8 mouse cellular contexts compared by ENCODE assay signal in genomic region chr12:70367326-70368248, GRCm38 (mm10). TPM values are rescaled to one million over a fixed set of nuclear protein-coding genes. Genes with fewer than 3 reads are reported as not detected.
DNase-seq lines count a peak whose midpoint lies in the region; ATAC-seq lines count a peak whose summit lies in the region.

No protein-coding gene starts in this region.

- no peaks in the 10 kb centered on the region for H3K27me3 ChIP-seq in forebrain, embryonic 12.5 days
- H3K27me3 ChIP-seq in hindbrain, embryonic 14.5 days (ENCODE audit: control insufficient read depth, insufficient read depth, low read length), result no peaks in the 10 kb centered on the region
- no peaks in the 10 kb centered on the region for H3K27me3 ChIP-seq in midbrain, embryonic 12.5 days
- H3K27me3 ChIP-seq in stomach, embryonic 15.5 days (replicated peaks), result no peaks in the 10 kb centered on the region

- peaks cover 31% of the 10 kb centered on the region for H3K4me1 ChIP-seq in forebrain, embryonic 12.5 days
- H3K4me1 ChIP-seq in hindbrain, embryonic 14.5 days (replicated peaks; ENCODE audit: control insufficient read depth, insufficient read depth, low read length), result peaks cover 24% of the 10 kb centered on the region
- peaks cover 20% of the 10 kb centered on the region for H3K4me1 ChIP-seq in midbrain, embryonic 12.5 days
- H3K4me1 ChIP-seq in stomach, embryonic 15.5 days, result peaks cover 5% of the 10 kb centered on the region

- 29% methylated on average over 19 of the region's 19 CpGs for WGBS in forebrain, embryonic 12.5 days
- 9% methylated on average over 19 of the region's 19 CpGs for WGBS in hindbrain, embryonic 14.5 days
- WGBS in midbrain, embryonic 12.5 days, result 8% methylated on average over 19 of the region's 19 CpGs
- WGBS in stomach, embryonic 15.5 days, result 38% methylated on average over 19 of the region's 19 CpGs

- no peaks in the 10 kb centered on the region for H3K9me3 ChIP-seq in forebrain, embryonic 12.5 days
- no peaks in the 10 kb centered on the region for H3K9me3 ChIP-seq in hindbrain, embryonic 14.5 days (ENCODE audit: control insufficient read depth, low read length)
- no peaks in the 10 kb centered on the region for H3K9me3 ChIP-seq in midbrain, embryonic 12.5 days
- no peaks in the 10 kb centered on the region for H3K9me3 ChIP-seq in stomach, embryonic 15.5 days

- H3K9ac ChIP-seq in forebrain, embryonic 12.5 days, result peak overlapping the region; percentile 33; the same call in 1 of the 2 replicates
- H3K9ac ChIP-seq in hindbrain, embryonic 14.5 days, result peak overlapping the region; percentile 58
- peak overlapping the region; percentile 37; the same call in 1 of the 2 replicates for H3K9ac ChIP-seq in midbrain, embryonic 12.5 days (replicated peaks)
- no peak overlapping the region for H3K9ac ChIP-seq in stomach, embryonic 15.5 days

- peak overlapping the region; percentile 89 for H3K27ac ChIP-seq in forebrain, embryonic 12.5 days
- H3K27ac ChIP-seq in hindbrain, embryonic 14.5 days, result peak overlapping the region; percentile 96
- H3K27ac ChIP-seq in midbrain, embryonic 12.5 days (replicated peaks), result peak overlapping the region; percentile 98
- peak overlapping the region; percentile 40; the same call in 1 of the 2 replicates for H3K27ac ChIP-seq in stomach, embryonic 15.5 days

- peak overlapping the region; percentile 26 for H3K4me3 ChIP-seq in forebrain, embryonic 12.5 days (replicated peaks)
- peak overlapping the region; percentile 21 for H3K4me3 ChIP-seq in hindbrain, embryonic 14.5 days (replicated peaks; ENCODE audit: low read length)
- H3K4me3 ChIP-seq in midbrain, embryonic 12.5 days, result peak overlapping the region; percentile 31
- H3K4me3 ChIP-seq in stomach, embryonic 15.5 days (replicated peaks), result no peak overlapping the region

- peak; percentile 98 for ATAC-seq in forebrain, embryonic 12.5 days (ENCODE audit: low FRiP score)
- peak; percentile 98 for ATAC-seq in hindbrain, embryonic 14.5 days (ENCODE audit: low FRiP score)
- ATAC-seq in midbrain, embryonic 12.5 days (ENCODE audit: low FRiP score, low read depth), result peak; percentile 98
- ATAC-seq in stomach, embryonic 15.5 days (ENCODE audit: insufficient read depth, low FRiP score, low read depth), result peak; percentile 85; the same call in 1 of the 2 replicates

- peak; percentile 30 to 40 for DNase-seq in B cell, adult 2 months
- DNase-seq in brain, adult 2 months (ENCODE audit: low read depth, low spot score), result peak; percentile 95
- peak; percentile 85 for DNase-seq in hindbrain, embryonic 14.5 days (ENCODE audit: low spot score)
- DNase-seq in layer of hippocampus, postnatal 36 days, result peak; percentile 65 to 74
- no peak for DNase-seq in urinary bladder, postnatal 10 days (ENCODE audit: low spot score)

- no peaks in the 10 kb centered on the region for H3K36me3 ChIP-seq in forebrain, embryonic 12.5 days (replicated peaks)
- H3K36me3 ChIP-seq in hindbrain, embryonic 14.5 days (replicated peaks; ENCODE audit: control insufficient read depth, insufficient read depth), result no peaks in the 10 kb centered on the region
- no peaks in the 10 kb centered on the region for H3K36me3 ChIP-seq in midbrain, embryonic 12.5 days
- H3K36me3 ChIP-seq in stomach, embryonic 15.5 days, result no peaks in the 10 kb centered on the region

- peak overlapping the region; percentile 55 for H3K4me2 ChIP-seq in forebrain, embryonic 12.5 days
- H3K4me2 ChIP-seq in hindbrain, embryonic 14.5 days (replicated peaks), result peak overlapping the region; percentile 59
- peak overlapping the region; percentile 57 for H3K4me2 ChIP-seq in midbrain, embryonic 12.5 days (replicated peaks)
- peak overlapping the region; percentile 43 for H3K4me2 ChIP-seq in stomach, embryonic 15.5 days

RNA-seq across cellular contexts. Expression of gene Trim9, which starts 20.2 kb away (rescaled TPM):
- polyA plus RNA-seq in forebrain, embryonic 12.5 days (2016; fragmentation: Nextera tagmentation; extraction: Ambion mirVana), result 17.5 and 18.1 TPM in 2 replicates
- 77.8 and 94.9 TPM in 2 replicates for polyA plus RNA-seq in hindbrain, embryonic 14.5 days (2014; fragmentation: Nextera tagmentation; extraction: Ambion mirVana)
- total RNA-seq in layer of hippocampus, postnatal 36 days (2021), result 100 to 1,000 TPM; 316 to 344 TPM
- polyA plus RNA-seq in midbrain, embryonic 12.5 days (2016; fragmentation: Nextera tagmentation; extraction: Ambion mirVana), result 40.9 and 41.3 TPM in 2 replicates
- 1.4 and 1.8 TPM in 2 replicates for polyA plus RNA-seq in stomach, embryonic 15.5 days (2015; fragmentation: Nextera tagmentation; extraction: Ambion mirVana)

Comparison
In these comparisons a context has a peak if more than half of its experiments do, and no peak if none do; other contexts are left out.
1. H3K27ac ChIP-seq: peak in every context shown above with its lines; median percentile 98 in midbrain, embryonic 12.5 days; 96 in hindbrain, embryonic 14.5 days; 89 in forebrain, embryonic 12.5 days; 40 in stomach, embryonic 15.5 days.